Mouse (Mus musculus): ENCODE measurements at regions not wholly inside any gene's neighbourhood (a gene's known extent, or its start where the extent isn't known, plus 50 kb on each side); places are given as distances from the start of the nearest gene placed in this dataset.

- no peak for DNase-seq (ENCODE audit: low read depth, low spot score)
These were observed 1319.3 kb upstream of the Gm7489 start for GRCm38 (mm10) chr15:52565449-52565851.

- no peak for DNase-seq (ENCODE audit: low read depth, low spot score)
These were observed 1314.5 kb upstream of the Gm7489 start for GRCm38 (mm10) chr15:52570256-52570655.

GRCm38 (mm10) chr15:52577614-52578013 is 1307.1 kb upstream of the Gm7489 start:
- DNase-seq (ENCODE audit: low read depth, low spot score): no peak

GRCm38 (mm10) chr15:52589391-52589790 is 1295.3 kb upstream of the Gm7489 start:
- DNase-seq (ENCODE audit: low read depth, low spot score): no peak

- DNase-seq (ENCODE audit: low read depth, low spot score): no peak
These were observed 1285.2 kb upstream of the Gm7489 start for GRCm38 (mm10) chr15:52599511-52599910.

GRCm38 (mm10) chr15:52599957-52600356 is 1284.7 kb upstream of the Gm7489 start:
- no peak for DNase-seq (ENCODE audit: low read depth, low spot score)

- DNase-seq (ENCODE audit: low read depth, low spot score): no peak
These were observed 1244.9 kb upstream of the Gm7489 start for GRCm38 (mm10) chr15:52639790-52640189.

- no peak for DNase-seq (ENCODE audit: low read depth, low spot score)
These were observed 1238.7 kb upstream of the Gm7489 start for GRCm38 (mm10) chr15:52645961-52646360.

DNA sequence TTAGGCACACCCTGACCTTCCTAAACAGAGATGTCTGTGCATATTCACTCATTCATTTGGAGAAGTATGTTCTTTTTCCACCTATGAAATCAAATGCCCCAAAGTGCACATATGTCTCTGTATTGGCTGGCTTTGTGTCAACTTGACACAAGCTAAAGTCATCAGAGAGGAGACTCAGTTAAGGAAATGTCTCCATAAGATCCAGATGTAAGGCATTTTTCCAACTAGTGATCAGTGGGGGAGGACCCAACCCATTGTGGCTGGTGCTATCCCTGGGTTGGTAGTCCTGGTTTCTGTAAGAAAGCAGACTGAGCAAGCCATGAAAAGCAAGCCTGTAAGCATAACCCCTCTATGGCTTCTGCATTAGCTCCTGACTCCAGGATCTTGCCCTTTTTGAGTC is 1226.8 kb upstream of the Gm7489 start:
- no peak for DNase-seq (ENCODE audit: low read depth, low spot score)
